Mouse (Mus musculus): ENCODE results near the gene Olfr209. TPM values are rescaled to one million over a fixed set of nuclear protein-coding genes. Genes with fewer than 3 reads are reported as not detected.
"Not testable (repeated sequence)": the region's sequence is repeated elsewhere in the genome, so short reads cannot be mapped to it uniquely, and the experiment has no call there.

The Olfr209 gene
- polyA plus RNA-seq, 1 experiment from 2014 or later: not detected

DNA sequence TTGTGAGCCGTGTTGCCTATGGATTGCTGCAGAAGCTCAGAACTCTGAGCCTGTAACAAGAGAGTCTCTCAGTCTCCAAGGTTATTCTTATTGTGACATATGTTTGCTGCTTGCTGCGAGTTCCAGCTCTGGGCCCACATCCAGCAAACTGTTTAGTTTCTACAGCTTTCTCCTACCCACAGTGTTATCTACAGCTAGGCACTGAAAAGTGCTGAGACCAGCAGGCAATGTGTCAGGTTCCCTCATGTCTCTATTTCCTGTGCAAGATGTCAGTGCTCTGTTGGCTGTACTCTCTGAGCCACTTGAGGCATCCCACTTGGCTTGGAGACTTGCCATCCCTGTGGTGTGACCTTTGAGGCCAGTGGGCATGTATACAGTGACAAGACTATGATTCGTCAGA, 29.5 kb upstream of the Olfr209 start:
- Histone ChIP-seq H3K27me3 (ENCODE audit: control insufficient read depth, insufficient read depth, low read length) (no peaks in the 10 kb centered on the region), H3K4me3 (ENCODE audit: low read depth, low read length) (no peak overlapping the region), H3K9me3 (ENCODE audit: control insufficient read depth, low read length) (no peaks in the 10 kb centered on the region), H3K27ac (ENCODE audit: low read depth, low read length) (no peak overlapping the region), H3K36me3 (ENCODE audit: control insufficient read depth, insufficient read depth, low read length) (no peaks in the 10 kb centered on the region), H3K4me1 (ENCODE audit: control insufficient read depth, insufficient read depth, low read length) (no peaks in the 10 kb centered on the region), H3K4me2 (ENCODE audit: low read depth) (no peak overlapping the region), H3K9ac (ENCODE audit: low read length) (no peak overlapping the region)
- 87% methylated on average over 3 of the region's 3 CpGs for WGBS
- no peak for ATAC-seq (ENCODE audit: insufficient read depth, low FRiP score, low TSS enrichment)
- DNase-seq (ENCODE audit: low spot score): no peak

DNA sequence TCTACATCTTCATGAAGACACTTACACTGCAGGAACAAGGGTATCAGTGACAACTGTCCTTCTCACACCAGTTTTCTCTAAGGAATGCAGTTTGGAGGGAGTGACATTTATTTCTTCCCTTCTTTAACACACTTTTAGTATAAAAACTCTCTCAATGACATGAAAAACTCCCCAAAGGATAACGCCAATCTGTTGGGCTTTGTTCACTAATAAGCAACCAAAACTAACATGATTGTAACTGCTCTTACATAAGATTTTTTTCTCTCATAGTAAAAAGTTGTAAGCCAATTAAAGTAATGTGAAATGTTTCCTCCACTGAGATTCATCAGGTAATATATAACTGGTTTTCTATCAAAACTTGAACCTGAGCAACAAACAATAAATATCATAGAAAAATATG, 14.6 kb downstream of the Olfr209 start, which contains the start of gene Olfr206:
Olfr206 (minus strand) TSS at position 101 of the 400 bp plus-strand sequence.
- DNase-seq (ENCODE audit: low spot score) (no peak), ATAC-seq (ENCODE audit: insufficient read depth, low FRiP score, low TSS enrichment) (no peak)
- Histone ChIP-seq H3K9me3 (ENCODE audit: control insufficient read depth, low read length) (no peaks in the 10 kb centered on the region), H3K27me3 (ENCODE audit: control insufficient read depth, insufficient read depth, low read length) (no peaks in the 10 kb centered on the region), H3K36me3 (ENCODE audit: control insufficient read depth, insufficient read depth, low read length) (no peaks in the 10 kb centered on the region), H3K4me2 (ENCODE audit: low read depth) (no peak within 1 kb of the TSS), H3K27ac (ENCODE audit: low read depth, low read length) (no peak within 1 kb of the TSS), H3K9ac (ENCODE audit: low read length) (no peak within 1 kb of the TSS), H3K4me1 (ENCODE audit: control insufficient read depth, insufficient read depth, low read length) (no peaks in the 10 kb centered on the region), H3K4me3 (ENCODE audit: low read depth, low read length) (no peak within 1 kb of the TSS)
- 87% methylated on average over 1 of the region's 1 CpGs for WGBS

DNA sequence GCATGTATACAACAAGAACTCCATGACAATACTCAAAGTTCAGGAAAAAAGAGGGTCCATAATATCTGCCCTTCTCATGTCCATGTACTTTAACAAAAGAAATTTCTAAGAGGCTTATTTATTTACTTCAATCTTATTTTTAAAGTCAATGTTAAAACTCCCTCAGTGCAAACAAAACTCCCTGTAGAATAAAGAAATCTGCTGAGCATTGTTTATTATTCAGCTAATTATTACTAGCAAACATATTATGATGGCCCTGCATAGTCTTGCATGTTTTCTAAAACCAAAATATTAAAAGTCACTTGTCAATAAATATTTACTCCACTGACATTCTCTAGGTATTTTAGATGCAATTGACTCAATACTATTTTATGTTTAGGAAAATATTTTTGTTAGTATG, 32.8 kb downstream of the Olfr209 start, which contains the start of gene Olfr205:
Olfr205 (minus strand) TSS at position 101 of the 400 bp plus-strand sequence.
- Histone ChIP-seq H3K4me3 (ENCODE audit: low read depth, low read length) (no peak within 1 kb of the TSS), H3K27ac (ENCODE audit: low read depth, low read length) (no peak within 1 kb of the TSS)

DNA sequence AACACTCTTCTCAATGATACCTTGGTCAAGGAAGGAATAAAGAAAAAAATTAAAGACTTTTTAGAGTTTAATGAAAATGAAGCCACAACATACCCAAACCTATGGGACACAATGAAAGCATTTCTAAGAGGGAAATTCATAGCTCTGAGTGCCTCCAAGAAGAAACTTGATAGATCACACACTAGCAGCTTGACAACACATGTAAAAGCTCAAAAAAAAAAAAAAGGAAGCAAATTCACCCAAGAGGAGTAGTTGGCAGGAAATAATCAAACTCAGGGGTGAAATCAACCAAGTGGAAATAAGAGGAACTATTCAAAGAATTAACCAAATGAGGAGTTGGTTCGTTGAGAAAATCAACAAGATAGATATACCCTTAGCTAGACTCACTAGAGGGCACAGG, 40.5 kb downstream of the Olfr209 start:
- H3K4me2 ChIP-seq (ENCODE audit: low read depth); H3K36me3 ChIP-seq (ENCODE audit: control insufficient read depth, insufficient read depth, low read length); H3K4me1 ChIP-seq (ENCODE audit: control insufficient read depth, insufficient read depth, low read length); H3K9me3 ChIP-seq (ENCODE audit: control insufficient read depth, low read length); DNase-seq (ENCODE audit: low spot score); H3K9ac ChIP-seq (ENCODE audit: low read length); H3K27me3 ChIP-seq (ENCODE audit: control insufficient read depth, insufficient read depth, low read length); ATAC-seq (ENCODE audit: insufficient read depth, low FRiP score, low TSS enrichment); H3K27ac ChIP-seq (ENCODE audit: low read depth, low read length); H3K4me3 ChIP-seq (ENCODE audit: low read depth, low read length): not testable (repeated sequence)
- WGBS: 65% methylated on average over 1 of the region's 1 CpGs

More for the DNA sequence above, 32.8 kb downstream of the Olfr209 start, which contains the start of gene Olfr205:
- Histone ChIP-seq H3K4me1 (ENCODE audit: control insufficient read depth, insufficient read depth, low read length) (no peaks in the 10 kb centered on the region), H3K4me2 (ENCODE audit: low read depth) (no peak within 1 kb of the TSS), H3K27me3 (ENCODE audit: control insufficient read depth, insufficient read depth, low read length) (no peaks in the 10 kb centered on the region), H3K9me3 (ENCODE audit: control insufficient read depth, low read length) (no peaks in the 10 kb centered on the region), H3K36me3 (ENCODE audit: control insufficient read depth, insufficient read depth, low read length) (no peaks in the 10 kb centered on the region), H3K9ac (ENCODE audit: low read length) (no peak within 1 kb of the TSS)
- DNase-seq (ENCODE audit: low spot score): no peak
- no peak for ATAC-seq (ENCODE audit: insufficient read depth, low FRiP score, low TSS enrichment)

DNA sequence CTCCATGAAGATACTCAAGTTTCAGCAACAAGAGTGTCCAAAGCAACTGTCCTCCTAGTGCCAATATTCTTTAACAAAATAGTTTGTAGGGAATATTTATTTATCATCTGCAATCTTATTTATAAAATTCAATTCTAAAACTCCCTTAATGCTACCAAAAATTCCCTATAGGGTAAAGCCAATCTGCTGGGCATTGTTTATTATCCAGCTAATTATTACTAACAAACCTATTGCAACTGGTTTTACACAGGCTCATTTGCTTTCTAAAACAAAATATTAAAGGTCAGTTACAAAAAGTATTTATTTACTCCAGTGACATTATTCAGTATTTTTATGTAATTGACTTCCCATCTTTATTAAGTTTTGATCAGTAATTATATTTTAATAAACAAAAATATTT, 45.6 kb downstream of the Olfr209 start, which contains the start of gene Olfr204:
Olfr204 (minus strand) TSS at position 101 of the 400 bp plus-strand sequence.
- Histone ChIP-seq H3K9me3 (ENCODE audit: control insufficient read depth, low read length) (no peaks in the 10 kb centered on the region), H3K4me1 (ENCODE audit: control insufficient read depth, insufficient read depth, low read length) (no peaks in the 10 kb centered on the region), H3K4me2 (ENCODE audit: low read depth) (no peak within 1 kb of the TSS), H3K27ac (ENCODE audit: low read depth, low read length) (no peak within 1 kb of the TSS), H3K9ac (ENCODE audit: low read length) (no peak within 1 kb of the TSS), H3K36me3 (ENCODE audit: control insufficient read depth, insufficient read depth, low read length) (no peaks in the 10 kb centered on the region), H3K4me3 (ENCODE audit: low read depth, low read length) (no peak within 1 kb of the TSS), H3K27me3 (ENCODE audit: control insufficient read depth, insufficient read depth, low read length) (no peaks in the 10 kb centered on the region)
- DNase-seq (ENCODE audit: low spot score) (no peak), ATAC-seq (ENCODE audit: insufficient read depth, low FRiP score, low TSS enrichment) (no peak)

Other genes with a start within 250 kb of the Olfr209 start
- gene Olfr194, start 242.9 kb downstream of the Olfr209 start, polyA plus RNA-seq (2014; fragmentation: Nextera tagmentation; extraction: Ambion mirVana): not detected in 2 replicates
- not detected in 2 replicates for gene Olfr195, start 216.9 kb downstream of the Olfr209 start, polyA plus RNA-seq (2014; fragmentation: Nextera tagmentation; extraction: Ambion mirVana)
- not detected in 2 replicates for gene Olfr196, start 193.5 kb downstream of the Olfr209 start, polyA plus RNA-seq (2014; fragmentation: Nextera tagmentation; extraction: Ambion mirVana)
- gene Olfr198, start 160.5 kb downstream of the Olfr209 start, polyA plus RNA-seq (2014; fragmentation: Nextera tagmentation; extraction: Ambion mirVana): not detected in 2 replicates
- not detected in 2 replicates for gene Olfr199, start 144.2 kb downstream of the Olfr209 start, polyA plus RNA-seq (2014; fragmentation: Nextera tagmentation; extraction: Ambion mirVana)
- gene Olfr201, start 91.4 kb downstream of the Olfr209 start, polyA plus RNA-seq (2014; fragmentation: Nextera tagmentation; extraction: Ambion mirVana): not detected in 2 replicates
- gene Olfr202, start 77.2 kb downstream of the Olfr209 start, polyA plus RNA-seq (2014; fragmentation: Nextera tagmentation; extraction: Ambion mirVana): not detected in 2 replicates
- gene Olfr203, start 65.1 kb downstream of the Olfr209 start, polyA plus RNA-seq (2014; fragmentation: Nextera tagmentation; extraction: Ambion mirVana): not detected in 2 replicates
- gene Olfr204, start 45.7 kb downstream of the Olfr209 start, polyA plus RNA-seq (2014; fragmentation: Nextera tagmentation; extraction: Ambion mirVana): not detected in 2 replicates
- gene Olfr205, start 32.9 kb downstream of the Olfr209 start, polyA plus RNA-seq (2014; fragmentation: Nextera tagmentation; extraction: Ambion mirVana): not detected in 2 replicates
- gene Olfr206, start 14.7 kb downstream of the Olfr209 start, polyA plus RNA-seq (2014; fragmentation: Nextera tagmentation; extraction: Ambion mirVana): not detected in 2 replicates
- 0.11 TPM in 1 of 2 replicates, not detected in the other for gene Gabrr3, start 43.3 kb upstream of the Olfr209 start, polyA plus RNA-seq (2014; fragmentation: Nextera tagmentation; extraction: Ambion mirVana)
- 25.9 and 26.7 TPM in 2 replicates for gene Riox2, start 107.8 kb upstream of the Olfr209 start, polyA plus RNA-seq (2014; fragmentation: Nextera tagmentation; extraction: Ambion mirVana)
- 7.3 and 7.8 TPM in 2 replicates for gene Crybg3, start 237.0 kb upstream of the Olfr209 start, polyA plus RNA-seq (2014; fragmentation: Nextera tagmentation; extraction: Ambion mirVana)

Data from neural tube, embryonic 11.5 days (tissue).